Mouse (Mus musculus) myocyte (in vitro differentiated cells): ENCODE measurements around the gene Fam167b.

Experiments
- CEBPB ChIP-seq: IDR thresholded peaks from 2 replicates; pipeline ENCODE4 v1.6.1; 2011; ENCODE audit warnings: mild to moderate bottlenecking, moderate library complexity; ENCODE audit not compliant: poor library complexity, insufficient read depth, severe bottlenecking
- MAX ChIP-seq: IDR thresholded peaks from one replicate; pipeline ENCODE4 v1.6.1; 2011; ENCODE audit warnings: low read depth, mild to moderate bottlenecking, control low read depth
- POLR2A ChIP-seq: IDR thresholded peaks from one replicate; pipeline ENCODE4 v1.6.1; 2011; ENCODE audit warnings: low read depth, mild to moderate bottlenecking, control low read depth, moderate library complexity; ENCODE audit not compliant: insufficient read length

DNA sequence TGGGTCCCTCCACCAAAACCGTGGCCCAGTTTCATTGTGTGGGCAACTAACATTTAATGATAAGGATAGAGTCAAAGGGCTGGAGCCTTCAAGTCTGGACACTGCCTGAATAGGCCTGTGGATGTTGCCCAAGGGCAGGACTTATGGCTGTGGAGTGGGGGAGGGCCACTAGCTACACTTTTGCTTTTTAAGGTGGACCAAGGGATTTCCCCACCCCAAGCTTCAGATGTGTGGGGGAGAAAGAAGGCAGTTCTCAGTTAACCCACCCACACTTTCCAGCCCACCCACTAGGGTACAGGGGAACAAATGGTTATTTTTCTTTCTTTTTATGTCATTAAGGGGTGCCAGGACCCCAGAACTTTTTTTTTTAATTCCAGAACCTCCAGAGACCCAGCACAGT, 6.0 kb upstream of the Fam167b start:
- TF ChIP-seq CEBPB: no peak
- no peak for TF ChIP-seq POLR2A
- TF ChIP-seq MAX: no peak
